In the genomic region with DNA sequence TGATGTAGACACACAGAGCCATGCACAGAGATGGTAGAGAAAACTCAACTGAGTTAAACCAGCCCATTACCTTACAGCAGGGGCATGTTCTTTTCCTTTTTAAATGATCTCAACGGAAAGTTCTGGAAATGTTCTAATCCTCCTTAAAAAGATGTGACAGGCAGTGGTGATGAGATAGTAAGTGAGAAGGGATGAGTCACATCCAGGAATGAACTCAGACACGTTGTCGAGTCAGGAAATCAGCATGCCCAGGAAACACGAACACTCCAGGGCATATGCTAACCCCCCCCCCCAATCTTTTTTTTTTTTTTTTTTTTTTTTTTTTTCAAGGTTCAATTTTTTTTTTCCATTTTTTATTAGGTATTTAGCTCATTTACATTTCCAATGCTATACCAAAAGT, we compare ENCODE assay signal across 22 mouse cellular contexts. TPM values are rescaled to one million over a fixed set of nuclear protein-coding genes. Genes with fewer than 3 reads are reported as not detected.
"Had no signal": no experiment of that assay in that cellular context is flagged by ENCODE, and none has a peak within 500 bp of the region (broad histone marks: within the 10 kb centered on the region; RNA-seq: fewer than 3 reads in every experiment).

No protein-coding gene starts in this region.

- DNase-seq: kidney, adult 2 months; kidney, postnatal 14 days; left cerebral cortex, postnatal 4 days; midbrain, embryonic 14.5 days; retina, postnatal 1 day; thymus, adult 2 months; thymus, postnatal 25 days had no signal

- H3K4me1 ChIP-seq: kidney, embryonic 15.5 days; limb, embryonic 13.5 days; neural tube, embryonic 13.5 days; stomach, embryonic 15.5 days had no signal

- H3K9ac ChIP-seq: kidney, embryonic 15.5 days; limb, embryonic 13.5 days; liver, embryonic 14.5 days; neural tube, embryonic 13.5 days; stomach, embryonic 15.5 days had no signal

- H3K4me3 ChIP-seq: kidney, embryonic 15.5 days; limb, embryonic 13.5 days; neural tube, embryonic 13.5 days; stomach, embryonic 15.5 days had no signal

- H3K27me3 ChIP-seq: kidney, embryonic 15.5 days; limb, embryonic 13.5 days; neural tube, embryonic 13.5 days; stomach, embryonic 15.5 days had no signal

- H3K27ac ChIP-seq: kidney, embryonic 15.5 days; limb, embryonic 13.5 days; liver, embryonic 14.5 days; neural tube, embryonic 13.5 days; stomach, embryonic 15.5 days had no signal

- H3K9me3 ChIP-seq: kidney, embryonic 15.5 days; limb, embryonic 13.5 days; neural tube, embryonic 13.5 days; stomach, embryonic 15.5 days had no signal

- H3K36me3 ChIP-seq: kidney, embryonic 15.5 days; limb, embryonic 13.5 days; neural tube, embryonic 13.5 days; stomach, embryonic 15.5 days had no signal

- H3K4me2 ChIP-seq: kidney, embryonic 15.5 days; limb, embryonic 13.5 days; neural tube, embryonic 13.5 days; stomach, embryonic 15.5 days had no signal

RNA-seq across cellular contexts. Expression of a gene that starts 20.5 kb away (rescaled TPM):
- total RNA-seq: layer of hippocampus, adult 8-10 months; layer of hippocampus, postnatal 14 days; left cerebral cortex, adult 18-20 months; left cerebral cortex, postnatal 10 days; left cerebral cortex, postnatal 4 days; megakaryocyte progenitor cell, adult 5-6 weeks had no signal
- polyA plus RNA-seq: neural tube, embryonic 13.5 days had no signal

RNA-seq across cellular contexts. Expression of a gene that starts 34.5 kb away (rescaled TPM):
- total RNA-seq: layer of hippocampus, adult 8-10 months; layer of hippocampus, postnatal 14 days; left cerebral cortex, adult 18-20 months; left cerebral cortex, postnatal 10 days; left cerebral cortex, postnatal 4 days; megakaryocyte progenitor cell, adult 5-6 weeks had no signal

RNA-seq across cellular contexts. Expression of a gene that starts 48.7 kb away (rescaled TPM):
- total RNA-seq: layer of hippocampus, adult 8-10 months; layer of hippocampus, postnatal 14 days; left cerebral cortex, adult 18-20 months; left cerebral cortex, postnatal 10 days; left cerebral cortex, postnatal 4 days; liver, adult 2 months; megakaryocyte progenitor cell, adult 5-6 weeks had no signal
- polyA plus RNA-seq: kidney, adult 2 months; large intestine, adult 2 months; limb, embryonic 13.5 days; liver, adult 2 months; liver, embryonic 14.5 days; midbrain, embryonic 14.5 days; neural tube, embryonic 13.5 days; spleen, adult 2 months; stomach, embryonic 15.5 days; urinary bladder, adult 2 months had no signal

RNA-seq across cellular contexts. Expression of a gene that starts 50.3 kb away (rescaled TPM):
- total RNA-seq: liver, adult 2 months; megakaryocyte progenitor cell, adult 5-6 weeks had no signal
- polyA plus RNA-seq: kidney, adult 2 months; kidney, embryonic 15.5 days; limb, embryonic 13.5 days; liver, adult 2 months; liver, embryonic 14.5 days; midbrain, embryonic 14.5 days; testis, adult 2 months had no signal
